Mouse (Mus musculus) cerebellum, adult 18-20 months (tissue): ENCODE results near the gene Slc17a9.

Experiments
- DNase-seq, 2 experiments: peaks; one replicate each; pipeline ENCODE4 v3.0.0; 2021

Gene Slc17a9

GRCm38 (mm10) chr2:180724585-180725413 lies at the start of gene Slc17a9:
Gene Slc17a9 (plus strand): TSS chr2:180725263.
- DNase-seq: no peak

GRCm38 (mm10) chr2:180676706-180677105 lies 48.4 kb upstream of the Slc17a9 start:
- DNase-seq: no peak

GRCm38 (mm10) chr2:180678609-180679140 lies 46.4 kb upstream of the Slc17a9 start:
- peak; percentile 60 to 69 for DNase-seq

DNA sequence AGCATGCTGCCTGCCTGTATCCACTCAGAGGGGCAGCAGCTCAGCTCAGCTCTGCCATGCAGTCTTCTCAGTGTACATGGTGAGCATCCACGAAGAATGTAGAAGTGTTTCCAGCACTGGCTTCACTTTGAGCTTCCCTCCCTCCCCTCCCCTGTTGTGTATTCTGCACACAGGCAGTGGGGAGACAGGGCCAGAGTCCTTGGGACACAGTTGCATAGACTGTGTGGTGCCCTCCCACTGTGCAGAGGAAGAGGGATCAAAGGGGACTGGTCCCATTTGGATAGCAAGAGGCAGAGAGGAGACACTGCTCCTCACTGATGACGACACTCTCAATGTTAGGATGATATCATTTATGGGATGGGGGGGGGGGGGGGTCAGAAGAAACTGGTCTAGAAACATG lies 43.8 kb upstream of the Slc17a9 start:
- no peak for DNase-seq

GRCm38 (mm10) chr2:180683524-180683923 lies 41.5 kb upstream of the Slc17a9 start:
- no peak for DNase-seq

GRCm38 (mm10) chr2:180684031-180684430 lies 41.0 kb upstream of the Slc17a9 start:
- no peak for DNase-seq

DNA sequence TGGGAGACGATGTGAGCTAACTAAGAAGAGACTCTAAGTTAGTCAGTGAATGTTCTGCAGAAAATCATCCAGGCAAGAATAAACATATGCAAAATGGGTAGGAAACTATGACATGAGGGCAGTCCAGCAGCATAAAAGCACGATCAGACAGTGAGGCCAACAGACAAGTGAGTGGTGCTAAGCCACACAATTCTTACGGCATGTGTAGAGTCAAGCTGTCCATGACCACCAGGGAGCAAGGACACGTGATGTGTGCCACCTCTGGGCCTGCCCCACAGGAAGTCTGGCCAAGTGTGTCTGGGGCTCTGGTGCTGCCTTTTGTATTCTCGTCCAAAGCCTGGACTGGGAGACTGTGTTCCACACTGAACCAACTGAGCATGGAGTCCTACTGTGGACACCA lies 35.2 kb upstream of the Slc17a9 start:
- DNase-seq: no peak

DNA sequence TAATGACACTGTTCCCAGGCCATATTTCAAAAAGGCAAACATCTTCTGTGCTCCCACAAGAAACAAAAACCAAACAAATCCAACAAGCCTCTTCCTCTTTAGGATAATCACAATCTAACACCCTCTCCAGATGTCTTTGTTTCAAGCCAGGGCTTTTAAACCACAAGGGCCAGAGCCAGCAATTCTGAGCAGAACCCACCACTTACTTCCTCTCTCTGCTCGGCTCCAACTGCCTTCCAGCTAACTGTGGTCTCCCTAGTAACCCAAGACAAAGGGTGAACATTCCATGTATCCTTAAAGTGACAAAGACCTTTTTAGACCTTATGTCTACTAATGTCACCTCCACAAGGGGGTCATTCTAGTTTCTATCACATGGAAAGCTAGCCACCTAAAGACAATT lies 32.4 kb upstream of the Slc17a9 start:
- DNase-seq: no peak

- no peak for DNase-seq
Observed at GRCm38 (mm10) chr2:180695176-180695575, 29.9 kb upstream of the Slc17a9 start.

- DNase-seq: no peak
Observed at GRCm38 (mm10) chr2:180700457-180700856, 24.6 kb upstream of the Slc17a9 start.

GRCm38 (mm10) chr2:180701053-180701766 lies 23.9 kb upstream of the Slc17a9 start:
- DNase-seq: no peak

DNA sequence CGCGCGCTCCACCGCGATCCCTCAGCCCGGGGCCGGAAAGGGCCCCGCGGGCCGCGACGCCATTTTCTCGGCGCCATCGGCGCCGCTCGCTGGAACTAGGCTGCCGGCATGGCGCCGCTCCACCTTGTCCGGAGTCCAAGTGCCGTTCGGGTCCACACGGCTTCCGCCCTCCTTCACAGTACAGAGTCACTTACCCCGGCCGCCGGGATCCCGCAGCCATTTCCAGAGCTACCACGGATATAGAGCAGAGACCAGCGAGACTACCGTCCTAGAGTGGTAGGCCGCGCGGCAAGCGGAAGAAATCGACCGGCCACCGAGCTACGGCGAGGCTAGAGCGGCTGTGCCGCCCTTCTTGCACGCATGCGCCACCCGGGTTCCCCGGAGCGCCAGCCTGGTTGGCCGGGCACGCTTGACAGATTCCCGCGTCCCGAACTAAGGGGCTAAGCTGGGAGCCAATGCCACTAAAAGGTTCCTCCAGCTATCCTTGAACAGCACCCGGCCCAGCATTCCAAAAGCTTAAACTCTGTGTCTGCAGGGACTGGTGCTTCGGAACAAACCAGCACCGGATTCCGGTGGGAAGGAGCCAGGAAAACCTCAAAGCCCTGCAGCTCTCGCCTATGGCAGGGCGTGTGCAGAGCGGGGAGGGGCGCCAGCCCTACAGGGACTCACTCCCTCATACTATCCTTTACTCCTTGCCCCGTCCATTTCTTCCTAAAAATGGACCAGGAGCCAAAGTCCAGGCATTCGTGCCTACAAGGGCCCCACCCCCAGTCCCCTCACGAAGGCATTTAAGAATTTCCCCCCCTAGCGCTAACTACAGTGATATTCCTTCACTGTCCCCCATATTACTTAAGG lies 23.1 kb upstream of the Slc17a9 start:
- DNase-seq: peak; percentile 92 to 96

DNA sequence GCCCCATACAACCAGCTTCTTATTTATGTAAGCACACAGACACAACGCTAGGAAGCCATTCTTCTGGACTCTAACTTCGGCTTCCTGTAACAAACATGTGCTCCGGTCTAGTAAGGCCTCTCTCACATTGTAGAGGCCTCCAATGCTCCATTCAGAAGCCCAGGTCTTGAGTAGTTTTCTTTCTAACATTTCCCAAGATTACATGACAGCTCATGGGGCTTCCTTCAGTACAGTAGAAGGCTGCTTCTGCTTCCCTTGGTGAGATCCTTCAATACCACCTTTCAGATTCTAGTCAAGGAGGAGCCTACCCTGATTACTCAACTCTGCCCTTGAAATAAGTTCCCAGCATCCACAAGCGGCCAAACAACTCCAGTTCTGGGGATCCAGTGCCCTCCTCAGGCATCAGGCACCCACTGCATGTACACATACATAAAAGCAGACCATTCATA lies 22.3 kb upstream of the Slc17a9 start:
- no peak for DNase-seq

GRCm38 (mm10) chr2:180703175-180703574 lies 21.9 kb upstream of the Slc17a9 start:
- no peak for DNase-seq

- DNase-seq: no peak
Observed at GRCm38 (mm10) chr2:180703645-180704359, 21.3 kb upstream of the Slc17a9 start.

DNA sequence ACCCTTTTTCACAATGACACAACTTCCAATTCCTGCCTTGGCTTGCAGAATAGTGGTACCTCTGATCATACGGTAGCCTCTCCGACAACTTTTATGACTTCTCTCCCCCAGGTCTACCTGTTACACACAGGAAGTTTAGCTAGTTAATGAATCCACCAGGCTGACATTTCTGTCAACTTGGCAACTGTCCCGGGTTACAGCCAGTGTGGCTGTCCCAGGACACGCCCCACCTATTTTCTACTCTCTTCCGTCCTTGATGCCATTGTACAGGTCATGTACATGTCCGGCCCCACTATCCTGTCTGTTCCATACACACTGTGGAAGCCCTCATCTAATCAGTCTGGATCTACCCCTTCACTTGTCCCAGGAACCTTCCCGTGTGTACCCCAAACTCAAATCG lies 20.5 kb upstream of the Slc17a9 start:
- no peak for DNase-seq

GRCm38 (mm10) chr2:180705066-180705465 lies 20.0 kb upstream of the Slc17a9 start:
- DNase-seq: no peak

DNA sequence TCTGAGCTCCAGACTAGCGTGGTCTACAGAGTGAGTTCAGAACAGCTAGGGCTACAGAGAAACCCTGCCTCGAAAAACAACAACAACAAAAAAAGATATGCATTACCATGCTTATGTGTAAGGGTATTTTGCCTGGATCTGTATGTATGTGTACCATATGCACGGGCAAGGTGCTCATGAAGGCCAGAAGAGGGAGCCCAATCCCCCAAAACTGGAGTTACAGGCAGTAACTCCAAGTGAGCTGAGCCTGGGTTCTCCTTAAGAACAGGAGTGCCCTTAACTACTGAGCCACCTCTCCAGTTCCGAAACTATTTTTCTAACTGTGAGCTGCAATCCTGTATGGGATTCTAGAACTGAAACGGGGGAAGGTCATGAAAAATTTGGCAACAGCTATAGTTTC lies 19.1 kb upstream of the Slc17a9 start:
- no peak for DNase-seq

- no peak for DNase-seq
Observed at GRCm38 (mm10) chr2:180709023-180709922, 15.8 kb upstream of the Slc17a9 start.

- DNase-seq: peak; percentile 97
Observed at GRCm38 (mm10) chr2:180709923-180710272, 15.2 kb upstream of the Slc17a9 start, which contains the start of the genes Dido1 and Gid8. Gene Dido1 (minus strand): TSS chr2:180709999. Gene Gid8 (plus strand): TSS chr2:180710117.
